8 mouse cellular contexts compared by ENCODE assay signal in genomic region chr4:141618565-141619243, GRCm38 (mm10). TPM values are rescaled to one million over a fixed set of nuclear protein-coding genes. Genes with fewer than 3 reads are reported as not detected.
DNase-seq lines count a peak whose midpoint lies in the region; ATAC-seq and TF ChIP-seq lines count a peak whose summit lies in the region.

Gene Tmem82 (minus strand): TSS chr4:141618633.

- intact Hi-C loops in heart, adult 2 months (cut with DNase I): loop anchor here (1.0 to 5.0 kb wide), 3 partner anchors 20 to 235 kb away; partner anchors contain the start of gene Ddi2

- peaks cover 20% of the 10 kb centered on the region for H3K4me1 ChIP-seq in G1E (ENCODE audit: insufficient read depth, low read depth, low read length)
- H3K4me1 ChIP-seq in heart, adult 2 months (ENCODE audit: control insufficient read depth, insufficient read depth, low read length): peaks cover 2% of the 10 kb centered on the region

- peak within 1 kb of the TSS; percentile 60 for H3K9ac ChIP-seq in heart, adult 2 months (ENCODE audit: low read depth, low read length)

- 0 out of 2 replicates have a peak within 1 kb of the TSS, but pooled peaks have one; percentile 9 for H3K4me3 ChIP-seq in G1E (ENCODE audit: low read depth, low read length)
- H3K4me3 ChIP-seq in heart, adult 2 months: no peak within 1 kb of the TSS

- peak; percentile 71; the same call in 1 of the 2 replicates for TF ChIP-seq EP300 in heart, adult 2 months (IDR thresholded peaks at IDR 0.05; ENCODE audit: insufficient read depth, low read depth, low read length)

- H3K79me2 ChIP-seq in heart, adult 2 months (replicated peaks; ENCODE audit: control insufficient read depth, insufficient read depth, low read length): no peaks in the 10 kb centered on the region

- peak; percentile 81 for DNase-seq in CD4-positive, CD25-positive, alpha-beta regulatory T cell, adult 2 months (ENCODE audit: low read depth, low spot score)
- peak; percentile 65 for DNase-seq in G1E (ENCODE audit: low spot score)
- peak; percentile 72 to 81 for DNase-seq in cerebellum, postnatal 25 days
- peak; percentile 69 to 71 for DNase-seq in heart, adult 2 months
- DNase-seq in kidney, adult 9 months: peak; percentile 69
- DNase-seq in lung, postnatal 10 days: peak; percentile 83
- DNase-seq in retina, postnatal 1 day: peak; percentile 73

- peaks cover 71% of the 10 kb centered on the region for H3K27me3 ChIP-seq in G1E (ENCODE audit: insufficient read depth, low read length)
- H3K27me3 ChIP-seq in heart, adult 2 months (ENCODE audit: control insufficient read depth, insufficient read depth, low read length): no peaks in the 10 kb centered on the region

- no peaks in the 10 kb centered on the region for H3K9me3 ChIP-seq in G1E (replicated peaks)

- WGBS in heart, adult 2 months: 17% methylated on average over 20 of the region's 20 CpGs

- H3K36me3 ChIP-seq in G1E (replicated peaks): no peaks in the 10 kb centered on the region
- no peaks in the 10 kb centered on the region for H3K36me3 ChIP-seq in heart, adult 2 months (ENCODE audit: control insufficient read depth, insufficient read depth, low read length)

- peak within 1 kb of the TSS; percentile 33 for H3K27ac ChIP-seq in heart, adult 2 months

- TF ChIP-seq POLR2A in heart, adult 2 months (IDR thresholded peaks at IDR 0.05; ENCODE audit: insufficient read depth, low read depth, low read length): peak; percentile 3; the same call in 1 of the 2 replicates

- TF ChIP-seq CTCF in G1E (IDR thresholded peaks at IDR 0.05; ENCODE audit: low read depth, low read length): no peak
- TF ChIP-seq CTCF in heart, adult 2 months (IDR thresholded peaks at IDR 0.05): peak; percentile 69

- ATAC-seq in G1E (ENCODE audit: extremely low read depth, insufficient number of reproducible peaks, low FRiP score, poor library complexity, severe bottlenecking): 0 out of 2 replicates have a peak, but pooled peaks have one; percentile 46
- ATAC-seq in frontal cortex, adult (ENCODE audit: low TSS enrichment): no peak

RNA-seq across cellular contexts. Expression of gene Tmem82, which starts in this region (rescaled TPM):
- total RNA-seq in G1E (2014; fragmentation: Nextera tagmentation) (not detected in 2 replicates), G1E (2017) (0.11 TPM in 1 of 2 replicates, not detected in the other)
- not detected in 2 replicates for polyA plus RNA-seq in G1E (2012)
- 10 to 100 TPM; 16.5 to 20.2 TPM for total RNA-seq in heart, adult 2 months (2021)
- polyA plus RNA-seq in heart, adult 2 months (2012; rRNA removed): 35.5 and 36.6 TPM in 2 replicates

Comparison
In these comparisons a context has a peak if more than half of its experiments do, and no peak if none do; other contexts are left out.
1. RNA of gene Tmem82 (total RNA-seq): 16.5 to 20.2 TPM in heart, adult 2 months; 0.11 TPM in G1E; every median in the first group is over 10 times any median in the second.
2. RNA of gene Tmem82 (polyA plus RNA-seq): 35.5 to 36.6 TPM in heart, adult 2 months; not detected in G1E; every median in the first group is over 10 times any median in the second.
3. Peak in DNase-seq, ATAC-seq and H3K4me3 ChIP-seq in G1E; RNA of the gene not detected or under 1 TPM.
4. Peak in every context shown above with its lines, with median percentiles within 50 percentile points of each other: DNase-seq.